Mouse (Mus musculus) CH12.LX (cell line): ENCODE results near the gene Dse. TPM values are rescaled to one million over a fixed set of nuclear protein-coding genes. Genes with fewer than 3 reads are reported as not detected.

Experiments
- DNase-seq: peaks from one replicate; pipeline ENCODE4 v3.0.0-alpha.2; 2013; ENCODE audit errors: extremely low read depth
- H3K27ac ChIP-seq: 2 replicates; pipeline ENCODE4 v1.5.1; 2012; ENCODE audit warnings: low read depth, mild to moderate bottlenecking, control low read depth, moderate library complexity; ENCODE audit not compliant: insufficient read depth
- H3K27me3 ChIP-seq: replicated peaks from 2 replicates; pipeline ENCODE3; 2012; ENCODE audit warnings: inconsistent platforms
- H3K36me3 ChIP-seq, 2 experiments: replicated peaks in 1 of 2; 2 replicates each; pipeline versions ENCODE3 to v1.6.1; 2012; ENCODE audit warnings: inconsistent platforms in 1 of 2, low read length in 1 of 2, mild to moderate bottlenecking in 1 of 2, mixed read lengths in 1 of 2, moderate library complexity in 1 of 2; ENCODE audit not compliant: control insufficient read depth in 1 of 2, insufficient read depth in 1 of 2
- H3K4me1 ChIP-seq, 2 experiments: 2 replicates each; pipeline ENCODE4 v1.6.1; 2012; ENCODE audit warnings: inconsistent platforms in 1 of 2, moderate library complexity in 1 of 2; ENCODE audit not compliant: insufficient read depth in 2 of 2, control insufficient read depth in 1 of 2
- H3K4me2 ChIP-seq: 2 replicates; pipeline ENCODE4 v1.6.1; 2012; ENCODE audit warnings: low read depth, mild to moderate bottlenecking, control low read depth; ENCODE audit not compliant: poor library complexity, insufficient read depth, severe bottlenecking
- H3K4me3 ChIP-seq, 3 experiments: fragments of 150-350 bp in 1 of 3; sonication (generic) in 1 of 3; replicated peaks in 1 of 3; 2 replicates each; pipeline versions ENCODE3 to v1.5.1; 2011 to 2012; ENCODE audit warnings: low read depth in 2 of 3, low read length in 2 of 3, mild to moderate bottlenecking in 2 of 3, moderate library complexity in 2 of 3, control low read depth in 1 of 3, improper control_type of control experiment in 1 of 3, inconsistent platforms in 1 of 3, mixed read lengths in 1 of 3; ENCODE audit not compliant: poor library complexity in 1 of 3
- H3K79me2 ChIP-seq: replicated peaks from 2 replicates; pipeline ENCODE4 v1.6.1; 2012; ENCODE audit warnings: mild to moderate bottlenecking, moderate library complexity; ENCODE audit not compliant: control insufficient read depth, poor library complexity, insufficient read depth, severe bottlenecking; ENCODE audit errors: extremely low read depth
- H3K9ac ChIP-seq: 2 replicates; pipeline ENCODE4 v1.6.1; 2012; ENCODE audit warnings: low read depth, mild to moderate bottlenecking, control low read depth, moderate library complexity; ENCODE audit not compliant: insufficient read depth
- H3K9me3 ChIP-seq: replicated peaks from 2 replicates; pipeline ENCODE3; 2012; ENCODE audit warnings: low read length, inconsistent platforms, mixed read lengths
- BHLHE40 ChIP-seq: IDR thresholded peaks from 2 replicates; pipeline ENCODE4 v1.6.1; 2011; ENCODE audit warnings: mild to moderate bottlenecking, low read depth, low read length, improper control_type of control experiment
- CHD2 ChIP-seq: IDR thresholded peaks from 2 replicates; pipeline ENCODE4 v1.6.1; 2011; ENCODE audit warnings: low read length, improper control_type of control experiment
- EP300 ChIP-seq: IDR thresholded peaks from 2 replicates; pipeline ENCODE4 v1.6.1; 2011; ENCODE audit warnings: low read length, improper control_type of control experiment
- ETS1 ChIP-seq: conservative IDR thresholded peaks from 2 replicates; pipeline ENCODE4 v1.6.1; 2012; ENCODE audit warnings: low read depth, mild to moderate bottlenecking, inconsistent platforms, low read length, improper control_type of control experiment, moderate library complexity
- GABPA ChIP-seq: IDR thresholded peaks from 2 replicates; pipeline ENCODE4 v1.6.1; 2012; ENCODE audit warnings: low read depth, low read length, improper control_type of control experiment, inconsistent platforms; ENCODE audit not compliant: insufficient replicate concordance
- IRF4 ChIP-seq: IDR thresholded peaks from 2 replicates; pipeline ENCODE4 v1.6.1; 2014; ENCODE audit warnings: low read depth, mild to moderate bottlenecking, inconsistent platforms, low read length, improper control_type of control experiment
- JUN ChIP-seq: IDR thresholded peaks from 2 replicates; pipeline ENCODE4 v1.6.1; 2011; ENCODE audit warnings: low read depth, mild to moderate bottlenecking, low read length, improper control_type of control experiment, moderate library complexity; ENCODE audit not compliant: insufficient read depth
- KAT2A ChIP-seq: IDR thresholded peaks from 2 replicates; pipeline ENCODE4 v1.6.1; 2012; ENCODE audit warnings: low read length, improper control_type of control experiment, inconsistent platforms; ENCODE audit not compliant: insufficient replicate concordance
- MAFK ChIP-seq: IDR thresholded peaks from 2 replicates; pipeline ENCODE4 v1.6.1; 2011; ENCODE audit warnings: low read length, improper control_type of control experiment; ENCODE audit not compliant: insufficient replicate concordance
- MAX ChIP-seq: IDR thresholded peaks from 2 replicates; pipeline ENCODE4 v1.6.1; 2011; ENCODE audit warnings: low read length, improper control_type of control experiment
- MEF2A ChIP-seq: IDR thresholded peaks from 2 replicates; pipeline ENCODE4 v1.6.1; 2014; ENCODE audit warnings: low read depth, mild to moderate bottlenecking, inconsistent platforms, low read length, improper control_type of control experiment, borderline replicate concordance
- NRF1 ChIP-seq: IDR thresholded peaks from 2 replicates; pipeline ENCODE4 v1.6.1; 2014; ENCODE audit warnings: low read depth, mild to moderate bottlenecking, inconsistent platforms, low read length, improper control_type of control experiment, moderate library complexity
- POLR2A ChIP-seq: IDR thresholded peaks from 2 replicates; pipeline ENCODE4 v1.6.1; 2011; ENCODE audit warnings: low read depth, mild to moderate bottlenecking, improper control_type of control experiment, low read length
- POLR2AphosphoS2 ChIP-seq: IDR thresholded peaks from 2 replicates; pipeline ENCODE4 v1.6.1; 2011; ENCODE audit warnings: low read depth, low read length, improper control_type of control experiment
- SIN3A ChIP-seq: IDR thresholded peaks from 2 replicates; pipeline ENCODE4 v1.6.1; 2012; ENCODE audit warnings: low read length, improper control_type of control experiment, inconsistent platforms
- SMC3 ChIP-seq: IDR thresholded peaks from 2 replicates; pipeline ENCODE4 v1.6.1; 2011; ENCODE audit warnings: low read depth, low read length, improper control_type of control experiment
- UBTF ChIP-seq: IDR thresholded peaks from 2 replicates; pipeline ENCODE4 v1.6.1; 2012; ENCODE audit warnings: low read depth, mild to moderate bottlenecking, inconsistent platforms, low read length, improper control_type of control experiment, moderate library complexity
- ZKSCAN1 ChIP-seq: IDR thresholded peaks from 2 replicates; pipeline ENCODE4 v1.6.1; 2012; ENCODE audit warnings: low read depth, inconsistent platforms, low read length, improper control_type of control experiment, borderline replicate concordance
- ZMIZ1 ChIP-seq: IDR thresholded peaks from 2 replicates; pipeline ENCODE4 v1.6.1; 2012; ENCODE audit warnings: low read depth, mild to moderate bottlenecking, inconsistent platforms, low read length, improper control_type of control experiment
- ZNF384 ChIP-seq: IDR thresholded peaks from 2 replicates; pipeline ENCODE4 v1.6.1; 2012; ENCODE audit warnings: low read depth, low read length, improper control_type of control experiment, inconsistent platforms
- dilution Hi-C: fragments of 300-500 bp; cut with MboI; formaldehyde crosslinking; loops from 2 replicates; pipeline ENCODE4 v1.14.3; 2020; ENCODE audit warnings: low sequenced_read_pairs; ENCODE audit not compliant: extremely low pct_unique_long_range_greater_than_20kb, extremely low pct_ligation_motif_present
- in situ Hi-C: fragments of 300-500 bp; cut with MboI; formaldehyde crosslinking; loops from 3 replicates; pipeline ENCODE4 v1.14.3; 2019; ENCODE audit warnings: low sequenced_read_pairs, low pct_ligation_motif_present, low pct_unique_long_range_greater_than_20kb, mixed read lengths
- polyA plus RNA-seq: library from polyadenylated mRNA; unstranded; fragments of >175 nt; gene quantifications from 2 replicates; pipeline ENCODE4 v1.2.1, GENCODE M21; 2012; ENCODE audit warnings: low read depth; ENCODE audit not compliant: insufficient read length
- total RNA-seq, 2 experiments: library from RNA; depleted of rRNA; stranded (reverse); fragments of 300-350 nt in 1 of 2; fragments of >200 nt in 1 of 2; gene quantifications; 2 replicates each; pipeline ENCODE4 v1.2.3; 2012 to 2014

Dse gene
- total and polyA plus RNA-seq, 3 experiments: 0.10 to 0.15 TPM; not detected in 1

DNA sequence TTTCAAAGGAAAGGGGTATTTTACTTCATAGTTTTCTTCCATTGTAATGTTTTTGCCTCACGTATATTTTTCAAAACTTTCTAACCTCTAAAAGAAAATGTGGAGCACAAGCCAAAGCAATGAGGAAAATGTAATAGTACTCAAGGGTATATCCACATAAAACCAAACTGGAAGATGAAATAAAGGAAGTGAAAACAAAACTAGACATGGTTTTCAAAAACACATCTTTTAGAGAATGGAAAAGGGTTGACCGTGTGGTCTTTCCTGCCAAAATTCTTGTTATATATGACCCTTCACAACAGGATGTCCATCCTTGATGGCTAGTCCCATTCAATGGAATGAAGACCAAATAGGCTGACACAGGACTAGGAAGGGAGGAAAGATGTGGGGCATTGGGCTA is 89.1 kb downstream of the Dse start:
- Histone ChIP-seq H3K4me3 (no peak overlapping the region), H3K4me1 (peaks cover 7 to 34% of the 10 kb centered on the region in 2 experiments), H3K4me2 (no peak overlapping the region), H3K27ac (no peak overlapping the region), H3K36me3 (no peaks in the 10 kb centered on the region), H3K9me3 (no peaks in the 10 kb centered on the region), H3K9ac (no peak overlapping the region), H3K79me2 (no peaks in the 10 kb centered on the region), H3K27me3 (no peaks in the 10 kb centered on the region)
- TF ChIP-seq MEF2A (no peak), SIN3A (no peak), IRF4 (peak; percentile 45; the same call in 1 of the 2 replicates), KAT2A (no peak), EP300 (peak; percentile 59; the same call in 1 of the 2 replicates)
- in situ Hi-C loops: no loop called here
- dilution Hi-C loops: no loop called here
- DNase-seq: no peak

DNA sequence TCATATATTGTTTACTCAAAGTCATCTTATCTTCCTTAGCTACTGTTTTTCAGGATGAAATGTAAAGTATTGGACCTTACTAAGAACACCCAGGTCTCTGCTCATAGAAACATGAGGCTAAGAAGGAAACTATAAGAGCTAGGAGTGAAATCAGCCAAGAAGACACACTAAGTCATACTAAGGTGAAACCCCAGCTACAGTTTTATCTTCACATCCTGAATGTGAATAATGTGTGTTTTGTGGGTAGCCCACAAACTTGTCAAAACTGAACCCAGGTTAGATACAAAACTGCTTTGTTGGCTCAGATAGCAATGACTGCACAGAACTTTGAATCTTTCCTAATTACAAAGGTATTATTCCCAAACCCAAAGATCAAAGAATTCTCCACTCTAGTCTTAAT is 89.7 kb downstream of the Dse start:
- H3K27ac ChIP-seq: no peak overlapping the region
- no peaks in the 10 kb centered on the region for H3K36me3 ChIP-seq
- in situ Hi-C loops: no loop called here
- H3K4me1 ChIP-seq: peaks cover 7 to 34% of the 10 kb centered on the region in 2 experiments
- DNase-seq: peak; percentile 42
- dilution Hi-C loops: no loop called here
- no peaks in the 10 kb centered on the region for H3K9me3 ChIP-seq
- H3K4me2 ChIP-seq: no peak overlapping the region
- no peak overlapping the region for H3K4me3 ChIP-seq
- no peaks in the 10 kb centered on the region for H3K79me2 ChIP-seq
- TF ChIP-seq NRF1: no peak
- TF ChIP-seq UBTF: no peak
- no peak for TF ChIP-seq ETS1
- no peak for TF ChIP-seq MEF2A
- 0 out of 2 replicates have a peak, but pooled peaks have one; percentile 6 for TF ChIP-seq BHLHE40
- TF ChIP-seq, all 38 proteins: peak for 1
- Histone ChIP-seq H3K9ac (no peak overlapping the region), H3K27me3 (no peaks in the 10 kb centered on the region)

DNA sequence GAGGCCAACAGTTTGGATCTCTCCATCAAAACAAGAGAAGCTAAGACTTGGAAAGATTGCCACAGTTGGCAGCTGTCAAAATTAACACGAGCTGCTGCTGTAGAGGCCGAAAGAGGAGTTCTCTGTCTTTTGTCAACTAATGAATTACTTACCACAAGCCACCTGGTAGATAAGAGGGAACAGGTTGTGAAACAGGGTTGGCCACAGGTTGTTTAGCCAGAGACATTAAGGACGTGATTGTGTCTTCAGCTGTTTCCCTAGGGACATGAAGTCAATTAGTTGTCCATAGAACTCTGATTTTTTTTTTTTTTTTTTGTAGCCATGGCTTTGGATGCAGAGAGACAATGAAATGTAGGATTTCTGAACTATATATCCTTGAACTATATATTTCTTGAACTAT is 90.4 kb downstream of the Dse start:
- TF ChIP-seq SMC3: no peak
- TF ChIP-seq JUN: no peak
- TF ChIP-seq POLR2A: no peak
- no peak for TF ChIP-seq SIN3A
- no peak for TF ChIP-seq ETS1
- TF ChIP-seq IRF4: no peak
- peak; percentile 69 for TF ChIP-seq ZNF384
- TF ChIP-seq MAX: no peak
- no peak for TF ChIP-seq GABPA
- TF ChIP-seq EP300: peak; percentile 40; the same call in 1 of the 2 replicates
- no peak for TF ChIP-seq POLR2AphosphoS2
- no peak for TF ChIP-seq ZKSCAN1
- TF ChIP-seq CHD2: no peak
- no peak for TF ChIP-seq MAFK
- no peak for TF ChIP-seq ZMIZ1
- Histone ChIP-seq H3K9ac (no peak overlapping the region), H3K4me2 (no peak overlapping the region), H3K27me3 (no peaks in the 10 kb centered on the region), H3K36me3 (no peaks in the 10 kb centered on the region), H3K79me2 (no peaks in the 10 kb centered on the region), H3K4me1 (peaks cover 7 to 34% of the 10 kb centered on the region in 2 experiments), H3K4me3 (no peak overlapping the region), H3K9me3 (no peaks in the 10 kb centered on the region), H3K27ac (no peak overlapping the region)
- dilution Hi-C loops (no loop called here), in situ Hi-C loops (no loop called here)
- peak; percentile 57 for DNase-seq
